Mouse (Mus musculus) heart, adult 2 months (tissue): ENCODE measurements around the gene Gpr3. TPM values are rescaled to one million over a fixed set of nuclear protein-coding genes. Genes with fewer than 3 reads are reported as not detected.

Experiments
- DNase-seq, 2 experiments: peaks; one replicate each; pipeline ENCODE4 v3.0.0; 2021
- H3K27ac ChIP-seq: fragments of 200-600 bp; 2 replicates; pipeline ENCODE4 v1.8.1; 2022
- H3K27me3 ChIP-seq: fragments of 200-500 bp; 2 replicates; pipeline ENCODE4 v1.6.1; 2012; ENCODE audit warnings: mild to moderate bottlenecking, low read length, inconsistent platforms, mixed read lengths; ENCODE audit not compliant: control insufficient read depth, insufficient read depth
- H3K36me3 ChIP-seq: fragments of 200-500 bp; 2 replicates; pipeline ENCODE4 v1.6.1; 2012; ENCODE audit warnings: low read length, inconsistent platforms; ENCODE audit not compliant: control insufficient read depth, insufficient read depth
- H3K4me1 ChIP-seq: fragments of 200-500 bp; 2 replicates; pipeline ENCODE4 v1.6.1; 2011; ENCODE audit warnings: low read length; ENCODE audit not compliant: control insufficient read depth, insufficient read depth
- H3K4me3 ChIP-seq: fragments of 200-600 bp; 2 replicates; pipeline ENCODE4 v1.8.1; 2022
- H3K79me2 ChIP-seq: fragments of 200-500 bp; replicated peaks from 2 replicates; pipeline ENCODE4 v1.6.1; 2012; ENCODE audit warnings: mild to moderate bottlenecking, inconsistent platforms, low read length, moderate library complexity, mixed read lengths; ENCODE audit not compliant: control insufficient read depth, insufficient read depth
- H3K9ac ChIP-seq: fragments of 200-500 bp; 2 replicates; pipeline ENCODE4 v1.6.1; 2012; ENCODE audit warnings: low read depth, mild to moderate bottlenecking, control low read depth, inconsistent platforms, low read length, mixed read lengths
- CTCF ChIP-seq: fragments of 200-600 bp; IDR thresholded peaks from 2 replicates; pipeline ENCODE4 v1.8.1; 2022; ENCODE audit warnings: antibody characterized with exemption, mild to moderate bottlenecking, moderate library complexity
- EP300 ChIP-seq: fragments of 200-500 bp; IDR thresholded peaks from 2 replicates; pipeline ENCODE4 v1.6.1; 2011; ENCODE audit warnings: low read depth, low read length, control low read depth; ENCODE audit not compliant: insufficient read depth
- POLR2A ChIP-seq: fragments of 200-500 bp; IDR thresholded peaks from 2 replicates; pipeline ENCODE4 v1.6.1; 2011; ENCODE audit warnings: mild to moderate bottlenecking, low read depth, low read length, control low read depth; ENCODE audit not compliant: insufficient read depth
- WGBS: fragments of 180-500 bp; shearing (Covaris S2); methylation state at CpG from one replicate; pipeline ENCODE4 v1.1.7; 2018; 5-methylcytosine and 5-hydroxymethylcytosine counted together
- intact Hi-C: fragments of 180-260 bp; cut with DNase I; formaldehyde crosslinking; loops from one replicate; pipeline ENCODE4 v1.15.1; 2025
- microRNA-seq, 2 experiments: library from miRNA; unstranded; fragments of <30 nt; microRNA quantifications; one replicate each; pipeline ENCODE4 v1.2.0; 2021
- polyA plus RNA-seq: library from polyadenylated mRNA; depleted of rRNA; stranded (reverse); fragments of >200 nt; gene quantifications from 2 replicates; pipeline ENCODE4 v1.2.3, GENCODE M21; 2012; rRNA removed
- total RNA-seq, 2 experiments: library from RNA; stranded (reverse); gene quantifications; 2 replicates each; pipeline ENCODE4 v1.2.3; 2021

The Gpr3 gene
- total and polyA plus RNA-seq, 3 experiments, result 0.11 to 0.37 TPM; not detected in 1

GRCm38 (mm10) chr4:133159646-133160045, 52.7 kb downstream of the Gpr3 start:
- TF ChIP-seq CTCF, result no peak
- no peak for TF ChIP-seq POLR2A
- no peak for TF ChIP-seq EP300
- peaks cover 32% of the 10 kb centered on the region for H3K4me1 ChIP-seq
- H3K27me3 ChIP-seq, result no peaks in the 10 kb centered on the region
- DNase-seq, result peak in 1 of 2 experiments; percentile 42
- H3K4me3 ChIP-seq, result no peak overlapping the region
- H3K79me2 ChIP-seq, result peaks cover 13% of the 10 kb centered on the region
- intact Hi-C loops, result no loop called here
- WGBS, result 67% methylated on average over 4 of the region's 4 CpGs
- peaks cover 50% of the 10 kb centered on the region for H3K36me3 ChIP-seq
- peak overlapping the region; percentile 55 for H3K27ac ChIP-seq
- no peak overlapping the region for H3K9ac ChIP-seq

Small RNAs within 50 kb of the gene (microRNA-seq; reads per million reads assigned to microRNA genes)
- 0 to 0.39 reads per million in 2 experiments for gene Mir7017

Other genes with a start within 250 kb of the Gpr3 start
- gene Fgr, start 238.4 kb downstream of the Gpr3 start, total RNA-seq, result under 1 TPM; 0.43 to 0.47 TPM
- 0.73 and 1.7 TPM in 2 replicates for gene Fgr, start 238.4 kb downstream of the Gpr3 start, polyA plus RNA-seq
- 10 to 100 TPM; 42.6 to 50.9 TPM for gene Ahdc1, start 201.3 kb downstream of the Gpr3 start, total RNA-seq
- 19.5 and 21.8 TPM in 2 replicates for gene Ahdc1, start 201.3 kb downstream of the Gpr3 start, polyA plus RNA-seq
- 10 to 100 TPM; 77.5 to 83.8 TPM for gene Wasf2, start 82.0 kb downstream of the Gpr3 start, total RNA-seq
- gene Wasf2, start 82.0 kb downstream of the Gpr3 start, polyA plus RNA-seq, result 34.6 and 39.7 TPM in 2 replicates
- gene Cd164l2, start 405 bp downstream of the Gpr3 start, total RNA-seq, result not detected
- gene Cd164l2, start 405 bp downstream of the Gpr3 start, polyA plus RNA-seq, result 0.53 and 0.66 TPM in 2 replicates
- gene Map3k6, start 28.3 kb upstream of the Gpr3 start, total RNA-seq, result 10 to 100 TPM; 16.3 to 27.3 TPM
- 12.0 and 15.7 TPM in 2 replicates for gene Map3k6, start 28.3 kb upstream of the Gpr3 start, polyA plus RNA-seq
- gene Sytl1, start 50.6 kb upstream of the Gpr3 start, total RNA-seq, result under 1 TPM; 0.29 to 0.61 TPM
- gene Sytl1, start 50.6 kb upstream of the Gpr3 start, polyA plus RNA-seq, result 0.53 and 0.80 TPM in 2 replicates
- 10 to 100 TPM; 31.9 to 33.9 TPM for gene Tmem222, start 65.3 kb upstream of the Gpr3 start, total RNA-seq
- 48.3 and 72.9 TPM in 2 replicates for gene Tmem222, start 65.3 kb upstream of the Gpr3 start, polyA plus RNA-seq
- gene Wdtc1, start 140.9 kb upstream of the Gpr3 start, total RNA-seq, result 10 to 100 TPM; 73.6 to 96.1 TPM
- gene Wdtc1, start 140.9 kb upstream of the Gpr3 start, polyA plus RNA-seq, result 61.8 and 65.1 TPM in 2 replicates
- 10 to 100 TPM; 17.0 to 17.4 TPM for gene Slc9a1, start 157.2 kb upstream of the Gpr3 start, total RNA-seq
- gene Slc9a1, start 157.2 kb upstream of the Gpr3 start, polyA plus RNA-seq, result 21.4 and 21.5 TPM in 2 replicates